Mouse (Mus musculus): ENCODE results near the gene Clip1.

Gene Clip1

DNA sequence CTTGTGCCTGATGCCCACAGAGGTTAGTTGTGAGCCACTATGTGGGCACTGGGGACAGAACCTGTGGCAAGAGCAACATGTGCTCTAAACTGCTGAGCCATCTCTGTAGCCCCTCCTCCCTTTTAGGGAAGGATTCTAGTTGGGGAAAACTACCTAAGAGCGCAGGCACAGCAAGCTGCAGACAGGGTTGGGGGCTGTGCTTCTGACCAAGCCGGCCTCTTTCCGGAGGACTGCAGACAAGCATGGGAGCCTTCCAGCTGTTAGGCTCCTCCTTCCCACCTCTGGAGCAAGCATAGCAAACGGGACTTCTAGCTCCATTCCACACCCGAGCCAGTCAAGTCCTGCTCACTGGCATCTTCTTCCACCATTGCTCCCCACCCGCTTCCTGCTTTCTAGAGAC lies 85.1 kb downstream of the Clip1 start:
- peak; percentile 14 for DNase-seq

DNA sequence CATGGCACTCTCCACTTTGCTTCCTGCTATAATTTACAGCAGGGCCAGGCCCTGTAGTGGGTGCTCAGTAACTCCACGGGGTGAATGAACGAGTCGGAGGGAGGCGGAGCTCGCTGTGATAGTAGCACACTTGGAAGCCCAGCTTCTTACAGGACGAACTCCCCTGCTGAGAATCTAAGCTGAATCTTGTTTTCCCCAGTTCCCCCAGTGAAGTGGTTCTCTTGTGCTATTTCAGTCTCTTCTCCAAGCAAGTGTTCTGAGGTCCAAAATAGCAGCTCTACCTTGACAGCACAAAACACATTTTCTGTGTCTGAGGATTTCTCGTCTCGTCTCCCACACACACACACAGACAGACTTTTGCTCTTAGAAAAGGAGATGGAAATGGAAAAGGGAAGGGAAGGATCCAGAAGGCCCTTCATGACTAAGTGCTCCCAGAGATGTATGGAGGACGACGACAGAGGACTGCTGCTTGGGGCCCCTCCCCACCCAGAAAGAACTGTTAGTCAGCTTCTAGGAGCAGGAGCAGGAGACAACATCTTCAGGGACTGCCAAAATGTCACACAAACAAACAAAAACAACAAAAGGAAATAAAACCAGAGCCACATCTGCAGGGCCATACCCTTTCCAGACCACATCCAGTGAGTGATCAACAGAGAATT lies 90.7 kb downstream of the Clip1 start:
- no peak for DNase-seq

DNA sequence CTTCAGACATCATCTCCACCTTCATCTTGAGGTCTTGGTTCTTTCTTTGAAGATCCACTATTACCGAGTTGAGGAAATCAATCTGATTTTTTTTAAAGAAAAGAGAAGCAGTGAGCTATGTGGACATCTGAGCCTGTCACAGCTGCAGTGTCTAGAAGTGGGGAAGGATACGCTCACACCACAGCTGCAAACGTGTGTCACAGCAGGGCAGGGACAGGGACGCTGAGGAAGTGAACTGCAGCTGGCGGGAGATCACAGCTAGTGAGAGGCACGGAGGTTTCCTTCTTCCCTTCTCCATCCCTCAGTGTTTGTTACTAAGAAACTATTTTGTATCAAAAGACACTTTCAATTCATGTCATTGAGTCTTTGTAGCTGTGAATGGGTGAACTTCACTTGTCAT lies 104.4 kb downstream of the Clip1 start:
- DNase-seq = no peak

DNA sequence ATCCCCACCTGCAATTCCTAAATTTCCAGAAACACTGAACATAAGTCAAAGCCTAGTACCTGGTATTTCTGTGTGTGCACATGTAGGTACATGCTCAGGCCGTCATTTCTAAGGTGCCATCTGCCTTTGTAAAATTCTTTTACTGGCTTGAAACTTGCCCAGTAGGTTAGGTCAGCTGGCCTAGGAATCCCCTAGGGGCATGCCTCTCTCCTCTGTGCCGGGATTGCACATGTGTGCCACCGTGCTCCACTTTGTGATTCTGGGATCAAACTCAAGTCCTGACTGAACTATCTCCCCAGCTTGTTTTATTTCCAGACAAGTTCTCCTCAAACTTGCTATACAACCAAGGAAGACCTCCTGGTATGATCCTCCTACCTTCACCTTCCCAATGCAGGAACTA lies 107.7 kb downstream of the Clip1 start:
- no peak for DNase-seq

DNA sequence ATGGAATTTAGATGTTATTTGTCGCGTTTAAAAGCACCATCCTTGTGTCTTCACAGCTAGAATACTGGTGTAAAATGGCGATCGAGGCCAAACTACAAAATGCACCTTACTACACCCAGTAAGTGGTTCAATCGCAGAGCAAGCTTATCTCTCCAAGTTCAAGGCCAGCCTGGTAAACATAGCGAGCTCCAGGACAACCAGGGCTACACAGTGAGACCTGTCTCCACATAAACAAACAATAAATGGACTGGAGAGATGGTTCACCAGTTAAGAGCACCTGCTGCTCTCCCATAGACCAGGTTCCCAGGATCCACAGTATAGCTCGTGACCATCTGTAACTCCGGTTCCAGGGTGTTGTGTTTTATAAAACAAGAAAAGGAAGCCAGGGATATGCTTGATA lies 111.1 kb downstream of the Clip1 start:
- DNase-seq = no peak

DNA sequence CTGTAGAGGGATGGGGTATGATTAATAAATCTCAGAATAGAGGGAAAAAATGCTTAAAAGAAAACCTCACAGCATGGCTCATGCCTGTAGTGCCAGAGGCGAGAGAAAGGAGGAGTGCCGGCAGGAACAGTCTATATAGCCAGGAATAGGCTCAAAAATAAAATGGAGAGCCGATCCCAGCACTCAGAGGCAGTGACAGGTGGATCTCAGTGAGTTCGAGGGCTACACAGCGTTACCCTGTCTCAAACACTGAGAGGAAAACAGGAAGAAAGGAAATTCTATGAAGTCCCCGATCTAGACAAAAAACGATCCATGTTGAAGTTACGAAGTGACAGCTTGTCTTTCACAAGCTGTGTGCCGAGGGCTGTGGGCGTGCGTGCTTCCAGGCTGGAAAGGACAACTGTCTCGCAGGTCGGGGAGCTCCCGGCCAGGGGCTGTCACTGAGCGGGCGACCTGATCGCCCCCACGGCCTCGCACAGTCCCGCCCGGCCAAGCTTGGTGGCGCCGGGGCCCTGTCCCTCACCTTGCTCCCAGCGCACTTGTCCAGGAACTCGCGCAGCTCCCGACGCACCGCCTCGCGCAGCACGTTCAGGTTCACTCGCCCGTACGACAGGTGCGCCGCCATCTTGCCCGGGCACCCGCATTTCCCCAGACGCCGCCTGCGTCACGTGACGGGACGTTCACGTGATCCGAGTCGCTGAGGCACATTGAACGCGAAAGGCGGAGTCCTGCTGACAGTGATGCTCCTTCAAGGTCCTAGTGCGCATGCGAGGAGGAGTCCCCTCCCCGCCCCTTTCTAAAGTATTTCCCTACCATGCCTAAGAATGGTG lies 111.8 kb downstream of the Clip1 start, which contains the start of gene Vps33a:
TSS of gene Vps33a (minus strand) at position 682 of the 830 bp plus-strand sequence.
- peak; percentile 99 for DNase-seq

DNA sequence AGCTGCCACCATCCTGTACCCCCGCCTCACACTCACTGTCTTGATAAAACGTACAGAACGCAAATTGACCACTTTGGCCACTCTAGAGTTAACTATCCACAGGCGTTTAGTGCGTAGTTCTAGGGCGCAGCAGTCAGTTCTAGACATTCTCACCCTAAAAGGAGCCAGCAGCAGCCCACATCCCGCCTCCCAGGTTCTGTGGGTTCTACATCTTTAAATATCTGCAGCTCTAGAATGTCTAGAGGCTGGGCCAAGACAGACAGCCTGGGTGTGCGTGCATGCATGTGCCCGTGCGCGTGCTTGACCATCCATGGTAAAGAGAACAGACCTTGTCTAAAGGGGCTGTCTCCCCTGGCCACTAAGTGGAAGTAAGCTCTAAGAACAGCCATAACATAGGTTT lies 123.3 kb downstream of the Clip1 start:
- DNase-seq = no peak

DNA sequence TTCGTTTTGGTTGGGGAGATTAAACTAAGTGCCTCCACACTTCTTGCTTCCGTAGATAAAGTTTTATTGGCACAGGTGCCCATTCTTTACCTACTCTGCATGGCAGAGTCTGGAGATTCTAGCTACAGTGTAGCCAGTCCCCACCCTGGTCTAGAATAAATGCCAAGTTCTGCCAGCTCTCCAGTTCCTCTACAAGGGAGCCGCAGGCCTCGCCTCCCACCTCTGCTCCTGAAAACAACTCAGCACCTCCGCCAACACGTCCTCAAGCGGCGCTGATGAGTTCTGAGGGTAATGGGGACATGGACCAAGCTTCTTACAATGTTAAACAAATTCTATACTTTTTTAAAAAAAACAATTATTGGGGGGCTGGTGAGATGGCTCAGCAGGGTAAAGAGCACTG lies 124.8 kb downstream of the Clip1 start:
- no peak for DNase-seq

DNA sequence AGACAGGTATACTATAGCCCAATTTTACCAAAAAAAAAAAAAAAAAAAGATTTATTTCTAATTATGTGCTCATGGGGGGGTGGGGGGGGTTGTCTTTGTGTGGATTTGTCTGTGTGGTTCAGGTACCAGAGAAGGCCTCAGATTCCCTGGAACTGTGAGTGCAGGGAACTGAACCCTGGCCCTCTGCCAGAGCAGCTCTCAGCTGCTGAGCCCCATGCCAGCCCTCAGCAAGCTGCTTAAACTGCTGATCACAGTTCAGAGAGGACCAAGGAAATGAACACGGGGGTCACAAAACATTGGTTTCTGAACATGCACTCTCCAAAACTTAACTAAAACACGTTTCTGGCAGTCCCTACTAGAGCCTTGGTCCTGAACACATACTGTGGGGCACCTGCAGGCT lies 128.0 kb downstream of the Clip1 start:
- peak; percentile 8 for DNase-seq

DNA sequence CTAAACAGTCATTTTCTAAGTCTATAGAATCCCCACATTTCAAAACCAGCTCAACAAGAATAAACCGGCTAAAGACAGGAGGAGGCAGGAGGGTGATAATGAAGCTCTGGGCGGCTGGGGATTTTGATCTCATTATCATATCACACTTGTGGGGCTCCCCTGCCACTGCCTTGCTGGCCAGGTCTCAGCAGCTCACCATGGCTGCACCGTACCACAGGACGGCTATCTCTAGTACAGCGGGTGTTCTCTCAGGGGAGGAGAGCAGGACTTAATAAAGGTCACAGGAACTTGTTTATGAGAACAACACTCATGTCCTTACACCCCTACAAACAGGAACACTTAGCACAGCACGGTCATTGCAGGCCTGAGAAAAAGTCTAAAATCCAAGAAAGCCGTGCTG lies 128.7 kb downstream of the Clip1 start:
- no peak for DNase-seq

DNA sequence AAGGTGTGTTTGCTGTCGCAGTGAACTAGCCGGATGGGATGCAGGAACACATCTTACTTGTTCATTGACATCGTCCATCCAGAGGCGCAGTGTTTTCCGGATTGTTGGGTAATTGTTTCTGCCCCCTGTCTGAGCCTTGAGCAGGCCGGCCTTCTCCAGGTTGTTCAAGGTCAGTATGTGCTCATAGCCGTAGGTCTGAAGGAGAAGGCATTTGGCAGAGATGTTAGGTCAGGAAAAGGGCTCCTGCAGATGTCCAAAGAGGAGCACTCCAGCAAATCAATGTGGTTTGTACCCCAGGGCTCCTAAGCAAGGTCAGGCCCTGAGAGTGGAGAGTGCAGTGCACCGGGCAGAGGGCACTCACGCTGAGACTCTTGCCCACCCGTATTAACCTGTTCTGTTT lies 150.6 kb downstream of the Clip1 start:
- DNase-seq = no peak

DNA sequence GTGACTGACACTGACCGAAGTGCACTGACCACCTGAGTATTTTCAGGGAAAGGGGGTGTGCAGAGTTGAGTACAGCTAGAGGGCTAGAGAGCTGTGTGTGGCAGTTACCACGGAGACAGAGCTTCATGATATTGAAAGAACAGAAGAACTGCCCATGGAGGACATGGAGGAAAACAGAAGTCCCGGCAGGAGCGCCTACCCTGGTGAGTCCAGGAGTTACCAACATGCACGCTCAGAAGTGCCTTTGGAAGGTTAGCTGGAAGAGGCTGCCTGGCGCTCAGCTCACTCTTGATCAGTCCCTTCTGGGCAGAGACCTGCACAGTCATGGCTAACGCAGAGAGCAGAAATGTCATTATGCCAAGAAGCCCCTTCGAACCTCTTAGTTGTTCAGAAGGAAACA lies 154.4 kb downstream of the Clip1 start:
- no peak for DNase-seq

DNA sequence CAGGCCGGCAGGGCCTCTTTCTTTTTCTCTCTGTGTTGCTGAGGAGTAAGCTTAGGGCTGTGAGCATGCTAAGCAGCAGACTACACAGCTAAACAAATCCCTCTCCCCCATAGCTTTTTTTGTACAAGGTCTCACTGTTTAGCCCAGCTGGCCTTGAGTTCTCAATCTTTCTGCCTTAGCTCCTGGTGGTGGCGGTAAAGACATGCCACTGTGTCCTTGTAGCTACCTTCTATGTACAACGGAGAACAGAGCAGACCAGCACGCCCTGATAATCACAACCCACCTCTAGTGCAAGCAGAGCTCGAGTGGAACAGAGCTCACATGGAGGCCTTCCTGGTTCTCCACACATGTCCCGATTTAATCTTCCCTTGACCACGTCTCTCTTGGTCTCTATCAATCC lies 155.8 kb downstream of the Clip1 start:
- DNase-seq = no peak

All from lung, postnatal 36 days (tissue).